Mouse (Mus musculus) liver, embryonic 13.5 days (tissue): Measurements from ENCODE around the gene Nit2. TPM values are rescaled to one million over a fixed set of nuclear protein-coding genes. Genes with fewer than 3 reads are reported as not detected.

Experiments
- ATAC-seq: fragments of 200-750 bp; cut with Nextera tagmentation; 2 replicates; pipeline ENCODE4 v1.8.0; 2017; ENCODE audit warnings: low read depth, mild to moderate bottlenecking, moderate number of reproducible peaks, moderate library complexity
- DNase-seq: peaks from one replicate; pipeline ENCODE4 v3.0.0; 2022
- H3K27ac ChIP-seq: fragments of 300-500 bp; sonication (generic); 2 replicates; pipeline ENCODE4 v1.5.1; 2015; ENCODE audit warnings: moderate library complexity, mild to moderate bottlenecking, inconsistent platforms
- H3K27me3 ChIP-seq: fragments of 300-500 bp; sonication (generic); 2 replicates; pipeline ENCODE4 v1.6.1; 2015; ENCODE audit warnings: mild to moderate bottlenecking, inconsistent platforms
- H3K36me3 ChIP-seq: fragments of 300-500 bp; sonication (generic); 2 replicates; pipeline ENCODE4 v1.6.1; 2015; ENCODE audit warnings: mild to moderate bottlenecking, inconsistent platforms
- H3K4me1 ChIP-seq: fragments of 300-500 bp; sonication (generic); replicated peaks from 2 replicates; pipeline ENCODE4 v1.6.1; 2015; ENCODE audit warnings: inconsistent platforms
- H3K4me2 ChIP-seq: fragments of 300-500 bp; sonication (generic); 2 replicates; pipeline ENCODE4 v1.6.1; 2015; ENCODE audit warnings: inconsistent platforms, mild to moderate bottlenecking, moderate library complexity
- H3K4me3 ChIP-seq: fragments of 300-500 bp; sonication (generic); replicated peaks from 2 replicates; pipeline ENCODE4 v1.5.1; 2015; ENCODE audit warnings: mild to moderate bottlenecking, inconsistent platforms
- H3K9ac ChIP-seq: fragments of 300-500 bp; sonication (generic); 2 replicates; pipeline ENCODE4 v1.6.1; 2015; ENCODE audit warnings: mild to moderate bottlenecking, inconsistent platforms
- H3K9me3 ChIP-seq: fragments of 300-500 bp; sonication (generic); replicated peaks from 2 replicates; pipeline ENCODE4 v1.6.1; 2016; ENCODE audit warnings: inconsistent platforms
- WGBS: fragments of 180-500 bp; shearing (Covaris S2); methylation state at CpG from one replicate; pipeline ENCODE4 v1.1.7; 2015; ENCODE audit not compliant: insufficient replicate concordance; 5-methylcytosine and 5-hydroxymethylcytosine counted together
- polyA plus RNA-seq: library from polyadenylated mRNA; unstranded; fragments of >200 nt; fragmentation: Nextera tagmentation; extraction: Ambion mirVana; gene quantifications from 2 replicates; pipeline ENCODE4 v1.2.1, GENCODE M21; 2015

Gene Nit2
- polyA plus RNA-seq, 1 experiment from 2014 or later, result 39.5 TPM

- Histone ChIP-seq H3K9ac (no peak overlapping the region), H3K36me3 (peaks cover 44% of the 10 kb centered on the region), H3K27ac (no peak overlapping the region), H3K4me1 (peaks cover 24% of the 10 kb centered on the region), H3K27me3 (no peaks in the 10 kb centered on the region), H3K4me3 (no peak overlapping the region), H3K4me2 (no peak overlapping the region), H3K9me3 (no peaks in the 10 kb centered on the region)
- 75% methylated on average over 5 of the region's 5 CpGs for WGBS
- DNase-seq (no peak), ATAC-seq (no peak)
Measured at GRCm38 (mm10) chr16:57162841-57163240, 4.3 kb downstream of the Nit2 start.

- Histone ChIP-seq H3K27me3 (no peaks in the 10 kb centered on the region), H3K36me3 (peaks cover 57% of the 10 kb centered on the region), H3K4me1 (peaks cover 26% of the 10 kb centered on the region), H3K27ac (no peak overlapping the region), H3K4me3 (no peak overlapping the region), H3K9me3 (no peaks in the 10 kb centered on the region), H3K9ac (no peak overlapping the region), H3K4me2 (no peak overlapping the region)
- 62% methylated on average over 7 of the region's 7 CpGs for WGBS
- DNase-seq (no peak), ATAC-seq (no peak)
Measured at GRCm38 (mm10) chr16:57159835-57160234, 7.3 kb downstream of the Nit2 start.

GRCm38 (mm10) chr16:57157728-57158127 lies 9.4 kb downstream of the Nit2 start:
- H3K4me1 ChIP-seq, result peaks cover 22% of the 10 kb centered on the region
- no peak overlapping the region for H3K4me2 ChIP-seq
- no peaks in the 10 kb centered on the region for H3K27me3 ChIP-seq
- H3K27ac ChIP-seq, result no peak overlapping the region
- no peak for ATAC-seq
- H3K36me3 ChIP-seq, result peaks cover 60% of the 10 kb centered on the region
- H3K9me3 ChIP-seq, result no peaks in the 10 kb centered on the region
- H3K9ac ChIP-seq, result no peak overlapping the region
- H3K4me3 ChIP-seq, result no peak overlapping the region
- WGBS, result 62% methylated on average over 4 of the region's 4 CpGs
- DNase-seq, result no peak

GRCm38 (mm10) chr16:57157076-57157475 lies 10.1 kb downstream of the Nit2 start:
- Histone ChIP-seq H3K27ac (no peak overlapping the region), H3K27me3 (no peaks in the 10 kb centered on the region), H3K4me3 (no peak overlapping the region), H3K4me2 (no peak overlapping the region), H3K4me1 (peaks cover 22% of the 10 kb centered on the region), H3K9me3 (no peaks in the 10 kb centered on the region), H3K36me3 (peaks cover 63% of the 10 kb centered on the region), H3K9ac (no peak overlapping the region)
- no peak for DNase-seq
- 80% methylated on average over 4 of the region's 4 CpGs for WGBS
- ATAC-seq, result no peak

- Histone ChIP-seq H3K27me3 (no peaks in the 10 kb centered on the region), H3K4me1 (peaks cover 22% of the 10 kb centered on the region), H3K9me3 (no peaks in the 10 kb centered on the region), H3K27ac (no peak overlapping the region), H3K4me2 (no peak overlapping the region), H3K4me3 (no peak overlapping the region), H3K9ac (no peak overlapping the region), H3K36me3 (peaks cover 62% of the 10 kb centered on the region)
- peak; percentile 85 for ATAC-seq
- DNase-seq, result no peak
Measured at GRCm38 (mm10) chr16:57155899-57156298, 11.2 kb downstream of the Nit2 start.

- H3K9ac ChIP-seq, result no peak overlapping the region
- peaks cover 10% of the 10 kb centered on the region for H3K4me1 ChIP-seq
- no peak overlapping the region for H3K4me3 ChIP-seq
- H3K36me3 ChIP-seq, result peaks cover 60% of the 10 kb centered on the region
- ATAC-seq (no peak), DNase-seq (no peak)
- H3K4me2 ChIP-seq, result no peak overlapping the region
- no peaks in the 10 kb centered on the region for H3K9me3 ChIP-seq
- 86% methylated on average over 4 of the region's 4 CpGs for WGBS
- H3K27me3 ChIP-seq, result no peaks in the 10 kb centered on the region
- no peak overlapping the region for H3K27ac ChIP-seq
Measured at GRCm38 (mm10) chr16:57151437-57151836, 15.7 kb downstream of the Nit2 start.

- 84% methylated on average over 5 of the region's 5 CpGs for WGBS
Measured at GRCm38 (mm10) chr16:57144741-57145140, 22.4 kb downstream of the Nit2 start.

GRCm38 (mm10) chr16:57133611-57134010 lies 33.5 kb downstream of the Nit2 start:
- Histone ChIP-seq H3K9me3 (no peaks in the 10 kb centered on the region), H3K9ac (no peak overlapping the region), H3K4me1 (peaks cover 14% of the 10 kb centered on the region), H3K4me3 (no peak overlapping the region), H3K27ac (no peak overlapping the region), H3K4me2 (no peak overlapping the region), H3K36me3 (peaks cover 41% of the 10 kb centered on the region), H3K27me3 (no peaks in the 10 kb centered on the region)
- DNase-seq (no peak), ATAC-seq (no peak)
- WGBS, result 86% methylated on average over 6 of the region's 6 CpGs

More at GRCm38 (mm10) chr16:57144741-57145140, 22.4 kb downstream of the Nit2 start:
- no peaks in the 10 kb centered on the region for H3K9me3 ChIP-seq
- H3K27ac ChIP-seq, result no peak overlapping the region
- DNase-seq, result no peak
- H3K27me3 ChIP-seq, result no peaks in the 10 kb centered on the region
- H3K4me3 ChIP-seq, result no peak overlapping the region
- peaks cover 55% of the 10 kb centered on the region for H3K36me3 ChIP-seq
- H3K9ac ChIP-seq, result no peak overlapping the region
- no peaks in the 10 kb centered on the region for H3K4me1 ChIP-seq
- no peak for ATAC-seq
- H3K4me2 ChIP-seq, result no peak overlapping the region

GRCm38 (mm10) chr16:57132326-57132725 lies 34.8 kb downstream of the Nit2 start:
- WGBS, result 33% methylated on average over 1 of the region's 1 CpGs
- no peaks in the 10 kb centered on the region for H3K27me3 ChIP-seq
- H3K4me3 ChIP-seq, result no peak overlapping the region
- no peak overlapping the region for H3K27ac ChIP-seq
- no peak for ATAC-seq
- no peak for DNase-seq
- H3K4me2 ChIP-seq, result no peak overlapping the region
- H3K4me1 ChIP-seq, result peaks cover 20% of the 10 kb centered on the region
- H3K9ac ChIP-seq, result no peak overlapping the region
- no peaks in the 10 kb centered on the region for H3K9me3 ChIP-seq
- H3K36me3 ChIP-seq, result peaks cover 35% of the 10 kb centered on the region

GRCm38 (mm10) chr16:57131544-57131943 lies 35.6 kb downstream of the Nit2 start:
- no peak overlapping the region for H3K27ac ChIP-seq

GRCm38 (mm10) chr16:57130752-57131400 lies 36.3 kb downstream of the Nit2 start:
- WGBS, result 75% methylated on average over 3 of the region's 3 CpGs
- H3K36me3 ChIP-seq, result peaks cover 21% of the 10 kb centered on the region
- no peak overlapping the region for H3K27ac ChIP-seq
- DNase-seq (no peak), ATAC-seq (no peak)
- peaks cover 26% of the 10 kb centered on the region for H3K4me1 ChIP-seq
- no peak overlapping the region for H3K4me3 ChIP-seq
- H3K27me3 ChIP-seq, result no peaks in the 10 kb centered on the region
- H3K4me2 ChIP-seq, result no peak overlapping the region
- no peaks in the 10 kb centered on the region for H3K9me3 ChIP-seq
- no peak overlapping the region for H3K9ac ChIP-seq

More at GRCm38 (mm10) chr16:57131544-57131943, 35.6 kb downstream of the Nit2 start:
- no peaks in the 10 kb centered on the region for H3K9me3 ChIP-seq
- no peaks in the 10 kb centered on the region for H3K27me3 ChIP-seq
- no peak for DNase-seq
- peaks cover 22% of the 10 kb centered on the region for H3K4me1 ChIP-seq
- no peak overlapping the region for H3K4me2 ChIP-seq
- peaks cover 28% of the 10 kb centered on the region for H3K36me3 ChIP-seq
- H3K9ac ChIP-seq, result no peak overlapping the region
- ATAC-seq, result no peak
- 79% methylated on average over 4 of the region's 4 CpGs for WGBS
- no peak overlapping the region for H3K4me3 ChIP-seq

GRCm38 (mm10) chr16:57127825-57128224 lies 39.3 kb downstream of the Nit2 start:
- no peak overlapping the region for H3K9ac ChIP-seq
- no peak overlapping the region for H3K4me3 ChIP-seq
- H3K27me3 ChIP-seq, result no peaks in the 10 kb centered on the region
- peak overlapping the region; percentile 4; the same call in 1 of the 2 replicates for H3K4me2 ChIP-seq
- ATAC-seq (no peak), DNase-seq (no peak)
- 78% methylated on average over 2 of the region's 2 CpGs for WGBS
- H3K27ac ChIP-seq, result peak overlapping the region; percentile 37; the same call in 1 of the 2 replicates
- H3K4me1 ChIP-seq, result peaks cover 44% of the 10 kb centered on the region
- H3K9me3 ChIP-seq, result no peaks in the 10 kb centered on the region
- no peaks in the 10 kb centered on the region; the same call in 1 of the 2 replicates for H3K36me3 ChIP-seq
